Mouse (Mus musculus): ENCODE data around the gene 3110082I17Rik. TPM values are rescaled to one million over a fixed set of nuclear protein-coding genes. Genes with fewer than 3 reads are reported as not detected.

Gene 3110082I17Rik
- polyA plus RNA-seq, 1 experiment from 2014 or later = 26.2 TPM

MicroRNAs encoded within 50 kb of the gene (microRNA counts, 519-probe panel; counts per million panel counts)
- microRNA mmu-miR-339-3p = 114 counts per million
- 114 counts per million for microRNA mmu-miR-339-5p

Small RNAs within 50 kb of the gene (microRNA-seq; reads per million reads assigned to microRNA genes)
- 1,050 reads per million, percentile 76 among the genes with 10 or more reads in this experiment for gene Mir339

Other genes starting within 250 kb of the 3110082I17Rik start
- gene Get4, start 208.2 kb downstream of the 3110082I17Rik start, polyA plus RNA-seq (2015; fragmentation: Nextera tagmentation; extraction: Ambion mirVana) = 135 and 141 TPM in 2 replicates
- gene Adap1, start 134.9 kb downstream of the 3110082I17Rik start, polyA plus RNA-seq (2015; fragmentation: Nextera tagmentation; extraction: Ambion mirVana) = 2.6 and 3.3 TPM in 2 replicates
- 68.5 and 72.3 TPM in 2 replicates for gene Cox19, start 109.1 kb downstream of the 3110082I17Rik start, polyA plus RNA-seq (2015; fragmentation: Nextera tagmentation; extraction: Ambion mirVana)
- gene Cyp2w1, start 107.9 kb downstream of the 3110082I17Rik start, polyA plus RNA-seq (2015; fragmentation: Nextera tagmentation; extraction: Ambion mirVana) = not detected in 2 replicates
- gene Gpr146, start 82.8 kb downstream of the 3110082I17Rik start, polyA plus RNA-seq (2015; fragmentation: Nextera tagmentation; extraction: Ambion mirVana) = 18.8 and 20.2 TPM in 2 replicates
- gene C130050O18Rik, start 55.2 kb downstream of the 3110082I17Rik start, polyA plus RNA-seq (2015; fragmentation: Nextera tagmentation; extraction: Ambion mirVana) = 0.89 and 1.1 TPM in 2 replicates
- gene Gper1, start 37.4 kb downstream of the 3110082I17Rik start, polyA plus RNA-seq (2015; fragmentation: Nextera tagmentation; extraction: Ambion mirVana) = 0.17 and 0.31 TPM in 2 replicates
- gene Zfand2a, start 24.0 kb upstream of the 3110082I17Rik start, polyA plus RNA-seq (2015; fragmentation: Nextera tagmentation; extraction: Ambion mirVana) = 2.0 and 2.8 TPM in 2 replicates
- not detected in 2 replicates for gene Uncx, start 83.0 kb upstream of the 3110082I17Rik start, polyA plus RNA-seq (2015; fragmentation: Nextera tagmentation; extraction: Ambion mirVana)

Measured in liver, embryonic 13.5 days (tissue).